Mouse (Mus musculus): Measurements from ENCODE around the gene Gm44805. TPM values are rescaled to one million over a fixed set of nuclear protein-coding genes. Genes with fewer than 3 reads are reported as not detected.
A peak's percentile ranks its signal among the peaks of the same experiment; 100 is the strongest.

Gm44805 gene
- polyA plus RNA-seq, 1 experiment = not detected

DNA sequence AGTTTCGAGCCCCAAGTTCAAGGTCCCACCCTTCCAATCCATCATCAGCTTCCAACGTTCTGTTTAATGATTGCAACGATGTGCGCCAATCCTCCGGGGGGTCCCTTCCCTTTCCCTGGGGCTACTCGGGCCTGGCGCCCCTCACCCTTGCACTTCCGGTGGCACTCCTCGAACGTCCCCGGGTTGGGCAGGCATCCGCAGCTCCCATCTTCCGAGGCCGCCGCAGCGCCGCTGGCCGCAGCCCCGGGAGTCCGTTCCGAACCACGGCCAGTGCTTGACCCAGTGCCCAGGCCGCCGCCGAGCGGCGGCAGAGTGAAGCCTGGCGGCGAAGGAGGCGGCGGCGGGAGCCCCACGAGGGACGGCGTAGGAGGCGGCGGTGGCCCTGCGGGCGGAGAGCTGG lies 33.6 kb upstream of the Gm44805 start:
- Histone ChIP-seq H3K36me3 (ENCODE audit: control insufficient read depth, insufficient read depth) (peaks cover 12% of the 10 kb centered on the region), H3ac (ENCODE audit: control insufficient read depth, insufficient read length) (peak overlapping the region; percentile 94), H3K4me3 (peak overlapping the region; percentile 53), H3K4me2 (ENCODE audit: low read depth) (peak overlapping the region; percentile 91), H3K27me3 (ENCODE audit: control insufficient read depth, insufficient read depth, insufficient read length) (no peaks in the 10 kb centered on the region), H3K79me2 (ENCODE audit: control insufficient read depth, insufficient read depth) (peaks cover 20% of the 10 kb centered on the region)
- TF ChIP-seq TCF3 (IDR thresholded peaks at IDR 0.05; ENCODE audit: insufficient read length, low read depth) = no peak
- no peak for TF ChIP-seq USF1 (IDR thresholded peaks at IDR 0.05; ENCODE audit: low read depth)
- no peak for TF ChIP-seq POLR2AphosphoS2 (IDR thresholded peaks at IDR 0.05; ENCODE audit: insufficient read length, low read depth)
- TF ChIP-seq SRF (IDR thresholded peaks at IDR 0.05; ENCODE audit: control insufficient read depth, insufficient read length, low read depth) = no peak
- TF ChIP-seq POLR2A (IDR thresholded peaks at IDR 0.05; ENCODE audit: insufficient read length, low read depth) = no peak
- no peak for TF ChIP-seq E2F4 (IDR thresholded peaks at IDR 0.05; ENCODE audit: insufficient read depth)
- no peak for TF ChIP-seq MAX (IDR thresholded peaks at IDR 0.05; ENCODE audit: low read depth)
- no peak for TF ChIP-seq CEBPB (IDR thresholded peaks at IDR 0.05; ENCODE audit: insufficient read depth, poor library complexity, severe bottlenecking)
- no peak for TF ChIP-seq TCF12 (IDR thresholded peaks at IDR 0.05; ENCODE audit: insufficient read depth, poor library complexity, severe bottlenecking)
- TF ChIP-seq MYOG (IDR thresholded peaks at IDR 0.05; ENCODE audit: control insufficient read depth in 1 of 3, insufficient read depth in 1 of 3, insufficient read length in 2 of 3, low read depth in 2 of 3) = no peak
- TF ChIP-seq MYOD1 (IDR thresholded peaks at IDR 0.05; ENCODE audit: control insufficient read depth in 1 of 3, insufficient read length in 2 of 3, low read depth in 2 of 3) = no peak
- TF ChIP-seq REST (IDR thresholded peaks at IDR 0.05; ENCODE audit: insufficient read depth, insufficient read length) = no peak

- H3K27me3 ChIP-seq (ENCODE audit: control insufficient read depth, insufficient read depth, insufficient read length) = no peaks in the 10 kb centered on the region
- no peak for TF ChIP-seq SRF (IDR thresholded peaks at IDR 0.05; ENCODE audit: control insufficient read depth, insufficient read length, low read depth)
- no peak for TF ChIP-seq MYOD1 (IDR thresholded peaks at IDR 0.05; ENCODE audit: control insufficient read depth in 1 of 3, insufficient read length in 2 of 3, low read depth in 2 of 3)
- TF ChIP-seq CEBPB (IDR thresholded peaks at IDR 0.05; ENCODE audit: insufficient read depth, poor library complexity, severe bottlenecking) = no peak
- TF ChIP-seq POLR2A (IDR thresholded peaks at IDR 0.05; ENCODE audit: insufficient read length, low read depth) = no peak
- no peak for TF ChIP-seq REST (IDR thresholded peaks at IDR 0.05; ENCODE audit: insufficient read depth, insufficient read length)
- TF ChIP-seq TCF12 (IDR thresholded peaks at IDR 0.05; ENCODE audit: insufficient read depth, poor library complexity, severe bottlenecking) = no peak
- no peak for TF ChIP-seq USF1 (IDR thresholded peaks at IDR 0.05; ENCODE audit: low read depth)
- TF ChIP-seq POLR2AphosphoS2 (IDR thresholded peaks at IDR 0.05; ENCODE audit: insufficient read length, low read depth) = no peak
- peak overlapping the region; percentile 91 for H3K4me2 ChIP-seq (ENCODE audit: low read depth)
- peak overlapping the region; percentile 53 for H3K4me3 ChIP-seq
- H3K79me2 ChIP-seq (ENCODE audit: control insufficient read depth, insufficient read depth) = peaks cover 20% of the 10 kb centered on the region
- H3ac ChIP-seq (ENCODE audit: control insufficient read depth, insufficient read length) = no peak overlapping the region
- peaks cover 17% of the 10 kb centered on the region for H3K36me3 ChIP-seq (ENCODE audit: control insufficient read depth, insufficient read depth)
Measured at GRCm38 (mm10) chr7:19713598-19713997, 32.4 kb upstream of the Gm44805 start.

- Histone ChIP-seq H3K79me2 (ENCODE audit: control insufficient read depth, insufficient read depth) (peaks cover 20% of the 10 kb centered on the region), H3K36me3 (ENCODE audit: control insufficient read depth, insufficient read depth) (peaks cover 17% of the 10 kb centered on the region), H3K4me2 (ENCODE audit: low read depth) (peak overlapping the region; percentile 91), H3ac (ENCODE audit: control insufficient read depth, insufficient read length) (no peak overlapping the region), H3K4me3 (peak overlapping the region; percentile 53), H3K27me3 (ENCODE audit: control insufficient read depth, insufficient read depth, insufficient read length) (no peaks in the 10 kb centered on the region)
- TF ChIP-seq POLR2AphosphoS2 (IDR thresholded peaks at IDR 0.05; ENCODE audit: insufficient read length, low read depth) (no peak), MYOG (IDR thresholded peaks at IDR 0.05; ENCODE audit: control insufficient read depth in 1 of 3, insufficient read depth in 1 of 3, insufficient read length in 2 of 3, low read depth in 2 of 3) (no peak), POLR2A (IDR thresholded peaks at IDR 0.05; ENCODE audit: insufficient read length, low read depth) (no peak), MAX (IDR thresholded peaks at IDR 0.05; ENCODE audit: low read depth) (no peak)
Measured at GRCm38 (mm10) chr7:19713196-19713595, 32.0 kb upstream of the Gm44805 start.

DNA sequence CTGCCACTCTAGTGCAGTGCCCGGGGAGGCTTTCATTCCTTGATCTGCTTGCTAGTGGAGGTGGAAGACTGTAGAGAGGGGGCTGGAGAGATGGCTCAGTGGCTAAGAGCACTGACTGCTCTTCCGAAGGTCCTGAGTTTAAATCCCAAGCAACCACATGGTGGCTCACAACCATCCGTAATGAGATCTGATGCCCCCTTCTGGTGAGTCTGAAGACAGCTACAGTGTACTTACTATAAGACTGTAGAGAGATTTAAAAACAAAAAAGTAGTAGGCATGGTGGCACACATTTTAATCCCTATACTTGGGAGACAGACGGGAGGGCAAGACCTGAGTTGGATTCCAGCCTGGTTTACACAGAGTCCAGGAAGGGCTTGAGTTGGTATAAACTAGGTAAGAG lies 31.2 kb upstream of the Gm44805 start:
- no peak for TF ChIP-seq SRF (IDR thresholded peaks at IDR 0.05; ENCODE audit: control insufficient read depth, insufficient read length, low read depth)
- TF ChIP-seq CEBPB (IDR thresholded peaks at IDR 0.05; ENCODE audit: insufficient read depth, poor library complexity, severe bottlenecking) = no peak
- TF ChIP-seq REST (IDR thresholded peaks at IDR 0.05; ENCODE audit: insufficient read depth, insufficient read length) = no peak
- TF ChIP-seq USF1 (IDR thresholded peaks at IDR 0.05; ENCODE audit: low read depth) = no peak
- no peak for TF ChIP-seq MYOG (IDR thresholded peaks at IDR 0.05; ENCODE audit: control insufficient read depth in 1 of 3, insufficient read depth in 1 of 3, insufficient read length in 2 of 3, low read depth in 2 of 3)
- TF ChIP-seq MYOD1 (IDR thresholded peaks at IDR 0.05; ENCODE audit: control insufficient read depth in 1 of 3, insufficient read length in 2 of 3, low read depth in 2 of 3) = no peak
- no peak for TF ChIP-seq POLR2A (IDR thresholded peaks at IDR 0.05; ENCODE audit: insufficient read length, low read depth)
- TF ChIP-seq MAX (IDR thresholded peaks at IDR 0.05; ENCODE audit: low read depth) = no peak
- TF ChIP-seq TCF12 (IDR thresholded peaks at IDR 0.05; ENCODE audit: insufficient read depth, poor library complexity, severe bottlenecking) = no peak
- no peak for TF ChIP-seq TCF3 (IDR thresholded peaks at IDR 0.05; ENCODE audit: insufficient read length, low read depth)
- no peak for TF ChIP-seq E2F4 (IDR thresholded peaks at IDR 0.05; ENCODE audit: insufficient read depth)
- no peak for TF ChIP-seq POLR2AphosphoS2 (IDR thresholded peaks at IDR 0.05; ENCODE audit: insufficient read length, low read depth)
- Histone ChIP-seq H3K79me2 (ENCODE audit: control insufficient read depth, insufficient read depth) (peaks cover 20% of the 10 kb centered on the region), H3K4me2 (ENCODE audit: low read depth) (no peak overlapping the region), H3K36me3 (ENCODE audit: control insufficient read depth, insufficient read depth) (peaks cover 17% of the 10 kb centered on the region), H3K4me3 (no peak overlapping the region), H3ac (ENCODE audit: control insufficient read depth, insufficient read length) (no peak overlapping the region), H3K27me3 (ENCODE audit: control insufficient read depth, insufficient read depth, insufficient read length) (no peaks in the 10 kb centered on the region)

GRCm38 (mm10) chr7:19710650-19711049 lies 29.4 kb upstream of the Gm44805 start:
- peaks cover 20% of the 10 kb centered on the region for H3K79me2 ChIP-seq (ENCODE audit: control insufficient read depth, insufficient read depth)
- TF ChIP-seq TCF12 (IDR thresholded peaks at IDR 0.05; ENCODE audit: insufficient read depth, poor library complexity, severe bottlenecking) (no peak), REST (IDR thresholded peaks at IDR 0.05; ENCODE audit: insufficient read depth, insufficient read length) (no peak), MYOG (IDR thresholded peaks at IDR 0.05; ENCODE audit: control insufficient read depth in 1 of 3, insufficient read depth in 1 of 3, insufficient read length in 2 of 3, low read depth in 2 of 3) (no peak), USF1 (IDR thresholded peaks at IDR 0.05; ENCODE audit: low read depth) (no peak), MYOD1 (IDR thresholded peaks at IDR 0.05; ENCODE audit: control insufficient read depth in 1 of 3, insufficient read length in 2 of 3, low read depth in 2 of 3) (no peak), POLR2A (IDR thresholded peaks at IDR 0.05; ENCODE audit: insufficient read length, low read depth) (no peak)
- peaks cover 17% of the 10 kb centered on the region for H3K36me3 ChIP-seq (ENCODE audit: control insufficient read depth, insufficient read depth)
- no peak overlapping the region for H3K4me2 ChIP-seq (ENCODE audit: low read depth)
- H3ac ChIP-seq (ENCODE audit: control insufficient read depth, insufficient read length) = no peak overlapping the region
- H3K4me3 ChIP-seq = no peak overlapping the region
- no peaks in the 10 kb centered on the region for H3K27me3 ChIP-seq (ENCODE audit: control insufficient read depth, insufficient read depth, insufficient read length)
